Mouse (Mus musculus) G1E (cell line): ENCODE measurements around the gene Rreb1. TPM values are rescaled to one million over a fixed set of nuclear protein-coding genes. Genes with fewer than 3 reads are reported as not detected.
"Not testable (repeated sequence)": the region's sequence is repeated elsewhere in the genome, so short reads cannot be mapped to it uniquely, and the experiment has no call there.

ENCODE experiments used
- ATAC-seq: 2 replicates; pipeline ENCODE4 v1.8.0; 2016; ENCODE audit warnings: mild to moderate bottlenecking; ENCODE audit not compliant: insufficient number of reproducible peaks, poor library complexity, low FRiP score, severe bottlenecking; ENCODE audit errors: extremely low read depth
- DNase-seq: peaks from one replicate; pipeline ENCODE4 v3.0.0; 2012; ENCODE audit warnings: low spot score
- H3K27me3 ChIP-seq: 2 replicates; pipeline ENCODE4 v1.6.1; 2012; ENCODE audit warnings: mild to moderate bottlenecking, low read length, inconsistent platforms; ENCODE audit not compliant: insufficient read depth
- H3K36me3 ChIP-seq: replicated peaks from 2 replicates; pipeline ENCODE3; 2012; ENCODE audit warnings: mild to moderate bottlenecking, inconsistent platforms
- H3K4me1 ChIP-seq: 2 replicates; pipeline ENCODE4 v1.6.1; 2012; ENCODE audit warnings: low read depth, low read length, inconsistent platforms, mixed read lengths; ENCODE audit not compliant: insufficient read depth
- H3K4me3 ChIP-seq: 2 replicates; pipeline ENCODE4 v1.5.1; 2012; ENCODE audit warnings: low read depth, mild to moderate bottlenecking, inconsistent platforms, low read length, moderate library complexity, mixed read lengths
- H3K9me3 ChIP-seq: replicated peaks from 2 replicates; pipeline ENCODE4 v1.6.1; 2012; ENCODE audit warnings: inconsistent platforms
- CTCF ChIP-seq: IDR thresholded peaks from 2 replicates; pipeline ENCODE4 v1.5.1; 2012; ENCODE audit warnings: low read depth, low read length, inconsistent platforms, mixed read lengths
- GATA1 ChIP-seq: IDR thresholded peaks from 2 replicates; pipeline ENCODE4 v1.6.1; 2012; ENCODE audit warnings: borderline replicate concordance, low read length, inconsistent platforms, mixed read lengths
- GATA2 ChIP-seq: IDR thresholded peaks from 2 replicates; pipeline ENCODE4 v1.6.1; 2012; ENCODE audit warnings: low read depth, low read length, inconsistent platforms, borderline replicate concordance
- POLR2AphosphoS5 ChIP-seq: IDR thresholded peaks from 2 replicates; pipeline ENCODE4 v1.6.1; 2012; ENCODE audit warnings: low read depth, low read length, inconsistent platforms; ENCODE audit not compliant: insufficient replicate concordance
- TAL1 ChIP-seq: conservative IDR thresholded peaks from 2 replicates; pipeline ENCODE4 v1.6.1; 2012; ENCODE audit warnings: low read depth, low read length, inconsistent platforms, mixed read lengths
- polyA plus RNA-seq: library from polyadenylated mRNA; stranded (reverse); fragments of >175 nt; gene quantifications from 2 replicates; pipeline ENCODE4 v1.2.3, GENCODE M21; 2012
- total RNA-seq, 2 experiments: library from RNA; stranded (forward) in 1 of 2; stranded (reverse) in 1 of 2; fragments of 200-1000 nt in 1 of 2; fragments of >200 nt in 1 of 2; fragmentation: Nextera tagmentation in 1 of 2; gene quantifications; 2 replicates each; pipeline ENCODE4 v1.2.3; 2014 to 2017

The Rreb1 gene
- total and polyA plus RNA-seq, 3 experiments: 16.8 to 122 (median 87.2) TPM

DNA sequence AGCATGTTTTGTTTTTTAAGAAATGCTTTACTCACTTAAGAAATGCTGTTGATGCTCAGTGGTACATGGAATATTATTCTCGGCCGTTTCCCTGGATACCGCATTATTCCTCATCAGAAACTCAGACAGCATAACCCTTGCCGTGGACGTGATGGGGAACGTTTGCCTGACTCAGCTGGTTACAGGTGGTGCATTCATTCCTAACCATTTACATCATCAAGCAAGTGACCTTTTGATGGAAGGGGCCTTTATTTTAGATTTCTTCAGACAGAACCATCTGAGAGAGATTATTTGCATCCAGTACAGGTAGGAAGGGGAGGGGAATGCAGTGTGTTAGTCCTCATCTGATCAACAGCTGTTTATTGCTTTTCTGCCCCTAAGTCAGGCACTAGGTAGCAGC lies 50.7 kb downstream of the Rreb1 start:
- ATAC-seq (no peak), DNase-seq (no peak)
- H3K36me3 ChIP-seq: peaks cover 33% of the 10 kb centered on the region
- H3K4me1 ChIP-seq: peaks cover 84% of the 10 kb centered on the region
- H3K9me3 ChIP-seq: no peaks in the 10 kb centered on the region
- H3K4me3 ChIP-seq: peak overlapping the region; percentile 36; the same call in 1 of the 2 replicates
- no peak for TF ChIP-seq GATA2
- no peak for TF ChIP-seq POLR2AphosphoS5
- TF ChIP-seq CTCF: no peak
- no peak for TF ChIP-seq GATA1
- TF ChIP-seq TAL1: no peak
- no peaks in the 10 kb centered on the region for H3K27me3 ChIP-seq

DNA sequence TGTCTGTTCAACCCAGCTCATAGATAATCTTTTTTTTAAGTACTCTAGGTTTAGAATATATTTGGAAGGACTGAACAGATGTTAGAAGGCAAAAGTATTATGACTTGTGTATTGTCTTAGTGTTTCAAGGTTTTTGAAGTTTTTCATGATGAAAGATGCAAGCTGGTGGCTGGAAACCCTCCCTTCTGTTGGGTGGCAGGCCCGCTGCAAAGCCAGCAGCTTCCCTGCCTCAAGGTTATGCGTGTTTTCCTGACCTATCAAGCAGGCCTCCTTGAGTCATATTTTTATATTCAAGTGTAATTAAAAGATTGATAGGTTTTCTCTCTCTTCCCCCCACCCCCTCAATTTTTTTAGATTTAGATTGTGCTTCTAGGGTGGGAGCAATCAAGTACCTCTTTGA lies 52.1 kb downstream of the Rreb1 start:
- Histone ChIP-seq H3K4me3 (no peak overlapping the region), H3K4me1 (peaks cover 76% of the 10 kb centered on the region), H3K27me3 (no peaks in the 10 kb centered on the region), H3K9me3 (no peaks in the 10 kb centered on the region), H3K36me3 (peaks cover 40% of the 10 kb centered on the region)
- no peak for ATAC-seq
- TF ChIP-seq GATA2 (no peak), POLR2AphosphoS5 (no peak), GATA1 (no peak), CTCF (no peak), TAL1 (no peak)
- no peak for DNase-seq

DNA sequence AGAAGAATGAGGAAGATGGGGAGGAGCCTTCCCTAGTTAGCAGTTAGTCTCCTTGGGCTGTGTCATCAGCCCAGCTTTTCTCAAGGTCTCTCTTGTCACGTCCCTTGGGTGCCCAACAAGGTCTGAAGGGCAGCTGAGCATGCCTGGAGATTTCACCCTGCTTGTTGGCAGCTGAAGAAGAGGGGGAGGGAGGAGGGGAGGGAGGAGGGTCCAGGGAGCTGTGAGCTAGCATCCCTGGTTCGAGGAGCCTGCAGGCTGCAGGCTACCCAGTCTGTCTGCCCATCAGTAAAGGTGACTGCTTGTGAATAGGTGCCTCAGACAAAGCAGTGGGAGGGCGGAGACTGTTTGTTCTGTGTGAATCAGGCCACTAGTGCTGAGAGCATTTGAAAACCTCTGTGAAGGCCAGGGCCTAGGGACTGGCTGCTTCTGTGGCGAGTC lies 52.7 kb downstream of the Rreb1 start:
- Histone ChIP-seq H3K27me3 (no peaks in the 10 kb centered on the region), H3K36me3 (peaks cover 46% of the 10 kb centered on the region), H3K4me3 (peak overlapping the region; percentile 24; the same call in 1 of the 2 replicates), H3K9me3 (no peaks in the 10 kb centered on the region), H3K4me1 (peaks cover 71% of the 10 kb centered on the region)
- no peak for ATAC-seq
- no peak for DNase-seq
- TF ChIP-seq POLR2AphosphoS5 (no peak), CTCF (no peak), TAL1 (no peak), GATA1 (no peak), GATA2 (no peak)

DNA sequence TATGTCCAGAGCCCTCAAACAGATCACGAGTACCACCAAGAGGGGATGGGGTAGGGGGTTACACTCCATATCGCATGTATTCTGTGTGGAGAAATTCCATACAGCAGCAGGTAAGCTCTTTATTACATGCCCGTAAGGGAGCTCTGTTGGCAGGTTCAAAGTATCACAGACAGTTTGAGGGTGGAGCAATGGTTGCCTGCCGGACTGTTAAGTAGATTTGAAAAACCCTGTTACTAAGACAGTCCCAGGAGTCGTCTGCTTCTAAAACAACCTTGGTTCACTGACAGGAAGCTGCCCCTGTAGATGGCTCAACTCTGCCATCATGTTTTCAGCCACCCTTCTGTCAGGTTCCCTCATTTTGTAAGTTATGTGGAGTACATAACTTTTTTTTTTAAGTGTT lies 54.3 kb downstream of the Rreb1 start:
- no peak for ATAC-seq
- peaks cover 74% of the 10 kb centered on the region for H3K4me1 ChIP-seq
- no peak for DNase-seq

DNA sequence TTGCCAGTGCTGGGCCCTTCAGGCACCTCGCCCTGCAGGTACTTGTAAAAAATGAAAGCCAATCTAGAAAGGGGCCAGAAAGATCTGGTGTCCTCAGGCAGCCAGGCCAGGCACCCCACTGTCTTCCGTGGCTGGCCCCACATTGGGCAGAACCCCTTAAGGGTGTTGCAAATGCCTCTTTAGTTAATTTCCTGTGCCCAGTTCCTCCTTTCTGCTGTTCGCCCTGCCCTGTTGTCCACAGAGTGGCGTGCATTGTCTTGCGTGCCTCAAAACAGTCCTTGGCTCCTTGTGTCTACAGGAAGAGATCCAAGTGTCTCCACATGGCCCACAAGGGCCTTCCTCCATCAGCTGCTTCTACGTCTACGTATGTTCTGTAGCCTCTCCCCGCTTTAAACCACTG lies 55.3 kb downstream of the Rreb1 start:
- ATAC-seq (peak; percentile 15; the same call in 1 of the 2 replicates), DNase-seq (no peak)
- peaks cover 69% of the 10 kb centered on the region for H3K36me3 ChIP-seq
- H3K4me1 ChIP-seq: peaks cover 66% of the 10 kb centered on the region
- no peaks in the 10 kb centered on the region for H3K27me3 ChIP-seq
- TF ChIP-seq GATA2 (no peak), POLR2AphosphoS5 (no peak), CTCF (no peak), TAL1 (no peak), GATA1 (no peak)
- no peaks in the 10 kb centered on the region for H3K9me3 ChIP-seq
- peak overlapping the region; percentile 56; the same call in 1 of the 2 replicates for H3K4me3 ChIP-seq

More for the DNA sequence above, 54.3 kb downstream of the Rreb1 start:
- TF ChIP-seq CTCF (no peak), POLR2AphosphoS5 (no peak), GATA1 (no peak)
- no peak overlapping the region for H3K4me3 ChIP-seq
- peaks cover 60% of the 10 kb centered on the region for H3K36me3 ChIP-seq
- H3K9me3 ChIP-seq: no peaks in the 10 kb centered on the region
- H3K27me3 ChIP-seq: no peaks in the 10 kb centered on the region

DNA sequence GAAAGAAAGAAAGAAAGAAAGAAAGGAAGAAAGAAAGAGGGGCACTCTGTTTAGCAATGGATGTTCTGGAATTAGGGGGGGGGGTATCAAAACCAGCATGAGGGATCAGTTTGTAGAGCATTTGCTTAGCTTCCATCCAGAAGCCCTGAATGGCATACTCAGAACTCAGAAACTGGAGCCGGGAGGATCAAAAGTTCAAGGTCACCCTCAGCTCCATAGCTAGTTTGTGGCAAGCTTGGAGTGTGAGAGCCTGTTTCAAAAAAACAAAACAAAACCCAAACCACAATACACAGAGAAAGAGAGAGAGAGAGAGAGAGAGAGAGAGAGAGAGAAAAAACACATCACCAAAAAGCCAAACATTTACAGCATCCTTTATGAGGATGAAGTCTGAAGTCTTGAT lies 57.1 kb downstream of the Rreb1 start:
- Histone ChIP-seq H3K4me3 (no peak overlapping the region), H3K9me3 (no peaks in the 10 kb centered on the region), H3K4me1 (peaks cover 63% of the 10 kb centered on the region), H3K27me3 (no peaks in the 10 kb centered on the region), H3K36me3 (peaks cover 83% of the 10 kb centered on the region)
- ATAC-seq (no peak), DNase-seq (no peak)
- TF ChIP-seq GATA1 (no peak), POLR2AphosphoS5 (no peak), CTCF (no peak), TAL1 (no peak), GATA2 (no peak)

DNA sequence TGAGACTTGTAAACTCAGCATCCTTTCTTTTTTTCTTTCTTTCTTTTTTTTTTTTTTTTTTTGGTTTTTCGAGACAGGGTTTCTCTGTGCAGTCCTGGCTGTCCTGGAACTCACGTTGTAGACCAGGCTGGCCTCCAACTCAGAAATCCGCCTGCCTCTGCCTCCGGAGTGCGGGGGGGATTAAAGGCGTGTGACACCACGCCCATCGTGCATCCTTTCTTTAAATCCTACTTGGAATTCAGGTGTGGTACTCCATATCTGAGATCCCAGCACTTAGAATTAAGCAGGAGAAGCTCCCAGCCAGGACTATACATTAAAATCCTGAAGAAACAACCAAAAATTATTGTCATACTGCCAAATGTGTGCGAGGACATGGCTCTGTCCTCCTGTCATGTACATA lies 57.6 kb downstream of the Rreb1 start:
- H3K4me3 ChIP-seq, H3K27me3 ChIP-seq, ATAC-seq, DNase-seq, H3K9me3 ChIP-seq: not testable (repeated sequence)
- Histone ChIP-seq H3K4me1 (peaks cover 58% of the 10 kb centered on the region), H3K36me3 (peaks cover 81% of the 10 kb centered on the region)
